ENCODE assay signal across 22 mouse cellular contexts in genomic region chr2:96290541-96290940, GRCm38 (mm10). TPM values are rescaled to one million over a fixed set of nuclear protein-coding genes. Genes with fewer than 3 reads are reported as not detected.
"Had no signal": no experiment of that assay in that cellular context is flagged by ENCODE, and none has a peak within 500 bp of the region (broad histone marks: within the 10 kb centered on the region; RNA-seq: fewer than 3 reads in every experiment).

No protein-coding gene starts in this region.

- DNase-seq: kidney, adult 8-10 months; kidney, postnatal 10 days; kidney, postnatal 36 days; liver, postnatal 0 days; lung, embryonic 14.5 days; retina, postnatal 1 day; right cerebral cortex, postnatal 25 days; spleen, adult 18-20 months; thymus, postnatal 25 days had no signal

- ATAC-seq: liver, postnatal 0 days; lung, postnatal 0 days; midbrain, embryonic 13.5 days had no signal

- H3K4me3 ChIP-seq: kidney, embryonic 15.5 days; limb, embryonic 12.5 days; limb, embryonic 15.5 days; midbrain, embryonic 13.5 days; myocyte; neural tube, embryonic 13.5 days; stomach, embryonic 15.5 days had no signal

- H3K27ac ChIP-seq: kidney, embryonic 15.5 days; limb, embryonic 12.5 days; limb, embryonic 15.5 days; liver, embryonic 14.5 days; macrophage; midbrain, embryonic 13.5 days; neural tube, embryonic 13.5 days; stomach, embryonic 15.5 days had no signal

RNA-seq across cellular contexts. Expression of gene Lrrc4c, which starts 27.4 kb away (rescaled TPM):
- total RNA-seq: megakaryocyte, adult 5-6 weeks; monocyte, adult 5-6 weeks; neutrophil, adult 5-6 weeks had no signal
- polyA plus RNA-seq: macrophage had no signal
